Mouse (Mus musculus) thymus, adult 2 months (tissue): Measurements from ENCODE around the gene Mecom. TPM values are rescaled to one million over a fixed set of nuclear protein-coding genes. Genes with fewer than 3 reads are reported as not detected.
"Not testable (repeated sequence)": the region's sequence is repeated elsewhere in the genome, so short reads cannot be mapped to it uniquely, and the experiment has no call there.

ENCODE experiments used
- DNase-seq: peaks from one replicate; pipeline ENCODE4 v3.0.0; 2021
- H3K27ac ChIP-seq: fragments of 200-500 bp; 2 replicates; pipeline ENCODE4 v1.5.1; 2012; ENCODE audit warnings: low read length, control low read depth; ENCODE audit not compliant: control insufficient read depth, insufficient read depth
- H3K27me3 ChIP-seq: fragments of 200-500 bp; 2 replicates; pipeline ENCODE4 v1.6.1; 2012; ENCODE audit warnings: mild to moderate bottlenecking, low read length, moderate library complexity, mixed read lengths; ENCODE audit not compliant: control insufficient read depth, insufficient read depth
- H3K36me3 ChIP-seq: fragments of 200-500 bp; 2 replicates; pipeline ENCODE4 v1.6.1; 2012; ENCODE audit warnings: mild to moderate bottlenecking, low read length, moderate library complexity; ENCODE audit not compliant: control insufficient read depth, insufficient read depth
- H3K4me1 ChIP-seq: fragments of 200-500 bp; replicated peaks from 2 replicates; pipeline ENCODE4 v1.6.1; 2012; ENCODE audit warnings: low read length; ENCODE audit not compliant: control insufficient read depth, insufficient read depth
- H3K4me3 ChIP-seq: fragments of 200-500 bp; 2 replicates; pipeline ENCODE4 v1.5.1; 2012; ENCODE audit warnings: mild to moderate bottlenecking, low read length, control low read depth, moderate library complexity; ENCODE audit not compliant: control insufficient read depth, insufficient read depth
- CTCF ChIP-seq: fragments of 200-500 bp; IDR thresholded peaks from 2 replicates; pipeline ENCODE4 v1.5.1; 2012; ENCODE audit warnings: mild to moderate bottlenecking, control low read depth, low read length, moderate library complexity, borderline replicate concordance; ENCODE audit not compliant: control insufficient read depth, poor library complexity, insufficient read depth; ENCODE audit errors: extremely low read depth
- POLR2A ChIP-seq: fragments of 200-500 bp; IDR thresholded peaks from 2 replicates; pipeline ENCODE4 v1.6.1; 2012; ENCODE audit warnings: mild to moderate bottlenecking, low read length, control low read depth, moderate library complexity; ENCODE audit not compliant: control insufficient read depth, poor library complexity, insufficient read depth; ENCODE audit errors: extremely low read depth
- WGBS: fragments of 180-500 bp; shearing (Covaris S2); methylation state at CpG from one replicate; pipeline ENCODE4 v1.1.7; 2018; 5-methylcytosine and 5-hydroxymethylcytosine counted together
- polyA plus RNA-seq: library from polyadenylated mRNA; depleted of rRNA; stranded (reverse); fragments of >200 nt; gene quantifications from 2 replicates; pipeline ENCODE4 v1.2.3, GENCODE M21; 2012

Mecom gene
- polyA plus RNA-seq, 1 experiment: 0.92 TPM

DNA sequence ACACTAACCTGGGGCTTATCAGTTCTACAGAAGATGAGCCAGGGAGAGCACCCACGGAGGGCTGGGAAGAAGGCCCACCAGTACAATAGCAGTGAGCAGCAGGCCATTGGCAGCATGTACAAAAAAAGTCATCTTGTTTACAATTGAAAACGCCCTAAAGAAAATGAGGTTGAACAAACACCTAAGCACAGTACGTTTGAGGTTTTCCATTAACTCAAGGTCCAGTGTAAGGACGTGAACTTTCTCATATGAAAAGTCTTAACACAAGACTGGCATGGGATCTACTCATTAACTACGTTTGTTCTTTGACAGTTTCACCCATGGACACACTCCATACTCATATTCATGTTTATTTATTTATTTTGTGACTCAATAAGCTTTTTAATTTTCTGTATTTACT, 118.9 kb downstream of the Mecom start:
- Histone ChIP-seq H3K36me3 (no peaks in the 10 kb centered on the region), H3K27ac (no peak overlapping the region), H3K27me3 (no peaks in the 10 kb centered on the region), H3K4me3 (no peak overlapping the region), H3K4me1 (no peaks in the 10 kb centered on the region)
- 94% methylated on average over 5 of the region's 5 CpGs for WGBS
- no peak for DNase-seq
- TF ChIP-seq POLR2A (no peak), CTCF (no peak)

DNA sequence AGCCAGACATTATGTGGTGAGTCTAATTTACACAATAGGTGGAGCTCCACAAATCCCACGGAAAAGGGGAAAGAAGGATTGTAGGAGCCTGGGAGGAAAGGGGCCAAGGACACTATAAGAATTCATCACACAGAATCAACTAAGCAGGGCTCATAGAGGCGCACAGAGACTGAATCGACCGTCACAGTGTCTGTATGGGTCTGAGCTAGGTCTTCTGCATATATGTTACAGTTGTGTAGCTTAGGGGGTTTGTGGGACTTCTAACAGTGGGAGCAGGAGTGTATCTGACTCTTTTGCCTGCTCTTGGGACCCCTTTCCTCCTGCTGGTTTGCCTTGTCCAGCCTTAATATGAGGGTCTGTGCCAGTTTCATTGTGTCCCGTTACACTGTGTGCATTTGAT, 123.8 kb downstream of the Mecom start:
- Histone ChIP-seq H3K4me1 (no peaks in the 10 kb centered on the region), H3K36me3 (no peaks in the 10 kb centered on the region), H3K4me3 (no peak overlapping the region), H3K27me3 (no peaks in the 10 kb centered on the region), H3K27ac (no peak overlapping the region)
- TF ChIP-seq CTCF (no peak), POLR2A (no peak)
- DNase-seq: no peak
- WGBS: 96% methylated on average over 5 of the region's 5 CpGs

DNA sequence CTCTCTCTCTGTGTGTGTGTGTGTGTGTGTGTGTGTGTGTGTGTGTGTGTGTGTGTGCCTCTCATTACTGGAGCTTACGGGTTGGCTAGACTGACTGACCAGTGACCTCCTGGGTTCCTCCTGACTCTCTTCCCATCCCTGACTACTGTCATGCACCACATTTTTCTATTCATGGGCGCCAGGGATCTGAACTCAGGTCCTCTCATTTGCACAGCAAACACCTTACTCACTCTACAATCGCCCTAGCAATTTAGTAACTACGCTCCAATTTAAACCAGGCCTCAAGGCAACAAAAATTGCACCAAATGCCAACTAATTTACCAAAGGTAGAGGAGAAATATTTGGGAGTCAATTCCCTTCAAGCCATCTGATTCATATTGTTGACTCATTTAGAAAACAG, 125.9 kb downstream of the Mecom start:
- not testable (repeated sequence) for H3K4me3 ChIP-seq, H3K27ac ChIP-seq, DNase-seq, H3K27me3 ChIP-seq, H3K36me3 ChIP-seq, H3K4me1 ChIP-seq
- 94% methylated on average over 4 of the region's 4 CpGs for WGBS

DNA sequence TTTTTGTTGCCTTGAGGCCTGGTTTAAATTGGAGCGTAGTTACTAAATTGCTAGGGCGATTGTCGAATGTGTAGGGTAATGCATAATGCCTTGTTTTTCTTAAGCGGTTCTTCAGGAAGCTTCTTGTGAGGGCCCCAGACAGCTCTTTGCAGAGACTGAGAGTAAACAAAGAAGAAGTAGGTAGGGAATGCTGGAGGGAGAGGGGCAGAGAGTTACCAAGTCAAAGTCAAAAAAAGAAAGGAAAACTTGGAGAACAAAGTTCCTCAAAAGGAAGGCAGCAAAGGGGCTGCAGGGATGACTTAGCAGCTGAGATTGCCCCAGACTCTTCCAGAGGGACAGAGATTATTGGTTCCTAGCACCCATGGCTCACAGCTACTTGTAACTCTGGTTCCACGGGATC, 126.9 kb downstream of the Mecom start:
- Histone ChIP-seq H3K27ac (no peak overlapping the region), H3K4me1 (no peaks in the 10 kb centered on the region), H3K4me3 (no peak overlapping the region), H3K27me3 (no peaks in the 10 kb centered on the region), H3K36me3 (no peaks in the 10 kb centered on the region)
- no peak for DNase-seq
- WGBS: 93% methylated on average over 5 of the region's 5 CpGs
- TF ChIP-seq CTCF (no peak), POLR2A (no peak)

DNA sequence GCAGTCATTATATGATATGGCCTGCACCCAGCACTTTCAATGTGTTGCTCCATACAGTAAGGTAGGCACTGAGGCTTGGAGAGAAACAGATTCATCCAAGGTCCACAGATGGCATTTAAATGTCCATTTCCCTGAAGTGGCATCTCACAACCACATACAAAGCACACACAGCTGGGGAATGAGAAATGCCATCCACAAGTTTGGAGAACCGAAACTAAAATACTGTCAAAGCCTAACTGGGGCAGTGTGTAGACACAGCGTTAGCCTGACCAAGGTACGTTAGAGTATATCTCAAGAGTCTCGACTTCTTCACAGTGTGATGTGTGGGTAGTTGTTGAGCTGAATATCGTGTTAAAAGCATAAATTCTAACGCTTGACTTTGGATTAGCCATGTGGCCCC, 133.6 kb downstream of the Mecom start:
- DNase-seq: no peak
- 57% methylated on average over 6 of the region's 6 CpGs for WGBS
- TF ChIP-seq CTCF: no peak
- no peak for TF ChIP-seq POLR2A

DNA sequence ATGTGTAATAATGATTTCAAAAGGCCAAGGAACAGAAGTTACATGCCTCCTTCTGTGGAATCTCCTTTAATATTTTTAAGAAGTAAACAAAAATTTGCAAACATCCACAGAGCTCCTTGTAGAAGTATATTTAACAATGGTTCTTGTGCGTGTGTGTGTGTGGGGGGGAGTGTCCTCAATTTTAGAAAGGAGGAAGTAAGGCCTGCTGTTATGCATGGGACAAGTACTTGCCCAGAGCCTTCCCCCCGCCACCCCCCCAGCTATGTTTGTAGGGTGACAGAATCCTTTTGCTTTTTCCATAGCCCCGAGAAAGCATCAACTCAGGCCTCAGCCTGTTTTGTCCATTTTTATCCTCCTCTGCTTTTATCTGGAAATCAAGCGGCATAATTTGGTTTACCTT, 137.0 kb downstream of the Mecom start:
- TF ChIP-seq CTCF: no peak
- no peak for TF ChIP-seq POLR2A
- Histone ChIP-seq H3K4me1 (no peaks in the 10 kb centered on the region), H3K27me3 (no peaks in the 10 kb centered on the region), H3K27ac (no peak overlapping the region), H3K36me3 (no peaks in the 10 kb centered on the region), H3K4me3 (no peak overlapping the region)
- no peak for DNase-seq
- 56% methylated on average over 4 of the region's 4 CpGs for WGBS

More for the DNA sequence above, 133.6 kb downstream of the Mecom start:
- no peak overlapping the region for H3K27ac ChIP-seq
- no peak overlapping the region for H3K4me3 ChIP-seq
- H3K27me3 ChIP-seq: no peaks in the 10 kb centered on the region
- H3K4me1 ChIP-seq: no peaks in the 10 kb centered on the region
- no peaks in the 10 kb centered on the region for H3K36me3 ChIP-seq

DNA sequence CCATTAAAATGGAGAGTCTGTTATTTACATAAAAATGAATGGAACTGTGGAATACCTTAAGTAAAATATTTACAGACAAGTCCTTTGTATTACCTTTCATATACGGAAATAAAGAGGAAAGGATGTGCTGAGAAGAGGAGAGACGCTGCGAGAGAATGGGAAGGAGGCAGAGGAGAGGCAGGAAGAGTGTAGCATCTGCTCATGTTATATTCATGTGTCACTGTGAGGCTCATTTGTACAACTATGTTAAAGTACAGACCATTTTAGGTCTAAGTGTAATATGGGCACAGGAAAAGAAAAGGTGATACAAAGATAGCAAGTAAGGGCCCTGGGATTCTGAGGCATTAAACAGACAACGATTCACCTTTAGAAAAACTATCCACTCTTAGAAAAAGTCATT, 143.0 kb downstream of the Mecom start:
- no peaks in the 10 kb centered on the region for H3K27me3 ChIP-seq
- TF ChIP-seq CTCF (no peak), POLR2A (no peak)
- no peak for DNase-seq
- H3K4me1 ChIP-seq: no peaks in the 10 kb centered on the region
- H3K4me3 ChIP-seq: no peak overlapping the region
- no peak overlapping the region for H3K27ac ChIP-seq
- 92% methylated on average over 4 of the region's 4 CpGs for WGBS
- H3K36me3 ChIP-seq: no peaks in the 10 kb centered on the region

DNA sequence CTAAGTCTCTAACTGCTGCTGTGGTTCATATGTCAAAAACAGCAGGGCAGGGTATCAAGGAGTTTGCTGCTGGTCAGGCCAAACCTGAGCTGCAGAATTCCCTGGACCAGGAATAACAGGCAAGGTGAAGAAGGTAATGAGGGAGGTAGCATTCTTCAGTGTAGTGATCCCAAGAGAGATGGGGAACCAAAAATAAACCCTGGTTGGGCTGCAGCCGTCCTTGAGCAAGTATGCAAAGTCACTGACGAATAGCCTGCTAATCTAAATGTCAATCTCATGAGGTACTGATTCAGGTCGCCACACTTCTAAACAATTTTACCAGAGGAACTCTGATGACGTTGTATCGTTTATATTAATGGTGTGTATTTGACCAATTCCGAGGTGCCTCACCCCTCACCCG, 148.9 kb downstream of the Mecom start:
- WGBS: 91% methylated on average over 7 of the region's 7 CpGs
- Histone ChIP-seq H3K27ac (no peak overlapping the region), H3K4me3 (no peak overlapping the region), H3K4me1 (no peaks in the 10 kb centered on the region), H3K27me3 (no peaks in the 10 kb centered on the region), H3K36me3 (no peaks in the 10 kb centered on the region)
- no peak for DNase-seq
- TF ChIP-seq CTCF (no peak), POLR2A (no peak)
